Mouse (Mus musculus) ES-E14 (cell line): ENCODE results near the gene Tiprl. TPM values are rescaled to one million over a fixed set of nuclear protein-coding genes. Genes with fewer than 3 reads are reported as not detected.
A peak's percentile ranks its signal among the peaks of the same experiment; 100 is the strongest.

Experiments used
- DNase-seq: peaks from one replicate; pipeline ENCODE4 v3.0.0-alpha.2; 2013; ENCODE audit warnings: low read depth, low spot score
- H3K27ac ChIP-seq: 2 replicates; pipeline ENCODE4 v1.5.1; 2012; ENCODE audit warnings: low read depth, mild to moderate bottlenecking, low read length, moderate library complexity, mixed read lengths; ENCODE audit not compliant: poor library complexity, insufficient read depth, severe bottlenecking
- H3K36me3 ChIP-seq: 2 replicates; pipeline ENCODE4 v1.6.1; 2012; ENCODE audit warnings: mild to moderate bottlenecking, low read length, moderate library complexity, mixed read lengths; ENCODE audit not compliant: control insufficient read depth, poor library complexity, insufficient read depth, severe bottlenecking
- H3K4me1 ChIP-seq, 2 experiments: fragments of 150-350 bp in 1 of 2; sonication (generic) in 1 of 2; 2 replicates each; pipeline ENCODE4 v1.6.1; 2012; ENCODE audit warnings: low read length in 2 of 2, mild to moderate bottlenecking in 1 of 2, mixed read lengths in 1 of 2; ENCODE audit not compliant: control insufficient read depth in 2 of 2, insufficient read depth in 2 of 2, poor library complexity in 1 of 2
- H3K4me3 ChIP-seq, 2 experiments: fragments of 150-350 bp in 1 of 2; sonication (generic) in 1 of 2; 2 replicates each; pipeline ENCODE4 v1.5.1; 2012; ENCODE audit warnings: low read length in 2 of 2, low read depth in 1 of 2, mild to moderate bottlenecking in 1 of 2, mixed read lengths in 1 of 2; ENCODE audit not compliant: insufficient read depth in 1 of 2, poor library complexity in 1 of 2, severe bottlenecking in 1 of 2
- H3K9ac ChIP-seq: 2 replicates; pipeline ENCODE4 v1.6.1; 2012; ENCODE audit warnings: low read depth, mild to moderate bottlenecking, low read length, mixed read lengths; ENCODE audit not compliant: poor library complexity, insufficient read depth, severe bottlenecking
- H3K9me3 ChIP-seq: fragments of 150-350 bp; sonication (generic); 2 replicates; pipeline ENCODE4 v1.6.1; 2012; ENCODE audit warnings: low read depth, mild to moderate bottlenecking, low read length; ENCODE audit not compliant: control insufficient read depth, insufficient read depth
- CHD2 ChIP-seq: IDR thresholded peaks from 2 replicates; pipeline ENCODE4 v1.6.1; 2014; ENCODE audit warnings: mild to moderate bottlenecking, low read depth, low read length, inconsistent platforms
- HCFC1 ChIP-seq: IDR thresholded peaks from 2 replicates; pipeline ENCODE4 v1.6.1; 2012; ENCODE audit warnings: low read length, inconsistent platforms, borderline replicate concordance; ENCODE audit not compliant: insufficient read depth
- MAFK ChIP-seq: IDR thresholded peaks from 2 replicates; pipeline ENCODE4 v1.6.1; 2014; ENCODE audit warnings: mild to moderate bottlenecking, low read depth, low read length, inconsistent platforms; ENCODE audit not compliant: insufficient read depth
- ZC3H11A ChIP-seq: IDR thresholded peaks from 2 replicates; pipeline ENCODE4 v1.6.1; 2012; ENCODE audit warnings: low read depth, mild to moderate bottlenecking, inconsistent platforms, low read length, borderline replicate concordance
- ZNF384 ChIP-seq: IDR thresholded peaks from 2 replicates; pipeline ENCODE4 v1.6.1; 2012; ENCODE audit warnings: low read depth, low read length, inconsistent platforms
- in situ Hi-C, 2 experiments: fragments of 600-800 bp; cut with MboI; formaldehyde crosslinking; loops; one replicate each; pipeline ENCODE4 v1.15.1; 2025; ENCODE audit warnings: low sequenced_read_pairs in 2 of 2, inconsistent platforms in 1 of 2; ENCODE audit not compliant: unreplicated experiment in 2 of 2
- total RNA-seq: library from RNA; depleted of rRNA; stranded (reverse); fragments of 300-350 nt; gene quantifications from 2 replicates; pipeline ENCODE4 v1.2.3, GENCODE M21; 2012

Tiprl gene
- total RNA-seq, 1 experiment = 40.2 TPM

GRCm38 (mm10) chr1:165281351-165282221 is 44.8 kb upstream of the Tiprl start:
- peak overlapping the region; percentile 79 to 95 for H3K4me3 ChIP-seq

GRCm38 (mm10) chr1:165280741-165281140 is 43.9 kb upstream of the Tiprl start:
- in situ Hi-C loops = no loop called here
- peaks cover 0 to 2% of the 10 kb centered on the region in 2 experiments; a peak in 1 of 4 replicates for H3K4me1 ChIP-seq
- H3K36me3 ChIP-seq = no peaks in the 10 kb centered on the region
- no peak for TF ChIP-seq ZNF384
- TF ChIP-seq CHD2 = no peak
- no peak for TF ChIP-seq ZC3H11A
- TF ChIP-seq HCFC1 = no peak
- no peak for TF ChIP-seq MAFK
- no peak overlapping the region for H3K27ac ChIP-seq
- no peak for DNase-seq
- no peak overlapping the region for H3K9ac ChIP-seq
- H3K9me3 ChIP-seq = no peaks in the 10 kb centered on the region
- no peak overlapping the region for H3K4me3 ChIP-seq

More at GRCm38 (mm10) chr1:165281351-165282221, 44.8 kb upstream of the Tiprl start:
- peaks cover 0 to 2% of the 10 kb centered on the region in 2 experiments; a peak in 1 of 4 replicates for H3K4me1 ChIP-seq
- in situ Hi-C loops = no loop called here
- H3K9me3 ChIP-seq = no peaks in the 10 kb centered on the region
- TF ChIP-seq CHD2 (no peak), ZNF384 (no peak)
- peak overlapping the region; percentile 73 for H3K9ac ChIP-seq
- DNase-seq = no peak
- no peaks in the 10 kb centered on the region for H3K36me3 ChIP-seq
- H3K27ac ChIP-seq = no peak overlapping the region

- no peaks in the 10 kb centered on the region for H3K9me3 ChIP-seq
- no peak for TF ChIP-seq HCFC1
- TF ChIP-seq MAFK = no peak
- TF ChIP-seq ZC3H11A = no peak
- no peak for TF ChIP-seq CHD2
- no peak for DNase-seq
- H3K4me1 ChIP-seq = no peaks in the 10 kb centered on the region
- no peak overlapping the region for H3K4me3 ChIP-seq
- H3K9ac ChIP-seq = no peak overlapping the region
- H3K36me3 ChIP-seq = no peaks in the 10 kb centered on the region
- in situ Hi-C loops = no loop called here
- H3K27ac ChIP-seq = no peak overlapping the region
Observed at GRCm38 (mm10) chr1:165274946-165275345, 38.1 kb upstream of the Tiprl start.

- Histone ChIP-seq H3K4me3 (peak overlapping the region in 1 of 2 experiments; percentile 51; a peak in 2 of 4 replicates), H3K36me3 (no peaks in the 10 kb centered on the region)
Observed at GRCm38 (mm10) chr1:165252027-165252671, 15.4 kb upstream of the Tiprl start.

More at GRCm38 (mm10) chr1:165252027-165252671, 15.4 kb upstream of the Tiprl start:
- in situ Hi-C loops = no loop called here
- no peaks in the 10 kb centered on the region for H3K9me3 ChIP-seq
- H3K4me1 ChIP-seq = no peaks in the 10 kb centered on the region
- DNase-seq = peak; percentile 60
- no peak overlapping the region for H3K27ac ChIP-seq
- no peak overlapping the region for H3K9ac ChIP-seq
- TF ChIP-seq ZC3H11A = no peak
- no peak for TF ChIP-seq MAFK
- no peak for TF ChIP-seq HCFC1
- no peak for TF ChIP-seq CHD2
- no peak for TF ChIP-seq ZNF384
